Mouse (Mus musculus): ENCODE measurements around the gene Glp2r. TPM values are rescaled to one million over a fixed set of nuclear protein-coding genes. Genes with fewer than 3 reads are reported as not detected.

The Glp2r gene
- polyA plus RNA-seq, 1 experiment from 2014 or later, result not detected

- Histone ChIP-seq H3K9ac (ENCODE audit: low read depth, low read length) (no peak overlapping the region), H3K36me3 (ENCODE audit: insufficient read depth, low read length) (no peaks in the 10 kb centered on the region), H3K9me3 (replicated peaks; ENCODE audit: low read length) (no peaks in the 10 kb centered on the region), H3K4me3 (replicated peaks; ENCODE audit: low read depth, low read length) (no peak overlapping the region), H3K4me1 (replicated peaks; ENCODE audit: insufficient read depth, low read length) (peaks cover 1% of the 10 kb centered on the region; the same call in 1 of the 2 replicates), H3K4me2 (ENCODE audit: low read length) (no peak overlapping the region), H3K27me3 (ENCODE audit: insufficient read depth, low read length) (no peaks in the 10 kb centered on the region), H3K27ac (no peak overlapping the region)
- peak; percentile 49; the same call in 1 of the 2 replicates for ATAC-seq (replicated peaks; ENCODE audit: low FRiP score, low read depth)
- peak; percentile 94 for TF ChIP-seq CTCF (IDR thresholded peaks at IDR 0.05; ENCODE audit: low read depth)
- DNase-seq (ENCODE audit: low spot score), result peak; percentile 79
- 33% methylated on average over 5 of the region's 5 CpGs for WGBS
These were observed 123.2 kb downstream of the Glp2r start for GRCm38 (mm10) chr11:67647745-67648144.

- H3K9ac ChIP-seq (ENCODE audit: low read depth, low read length), result no peak overlapping the region
- H3K4me1 ChIP-seq (replicated peaks; ENCODE audit: insufficient read depth, low read length), result no peaks in the 10 kb centered on the region
- H3K27me3 ChIP-seq (ENCODE audit: insufficient read depth, low read length), result no peaks in the 10 kb centered on the region
- H3K36me3 ChIP-seq (ENCODE audit: insufficient read depth, low read length), result no peaks in the 10 kb centered on the region
- WGBS, result 74% methylated on average over 6 of the region's 6 CpGs
- peak; percentile 7; the same call in 1 of the 2 replicates for TF ChIP-seq CTCF (IDR thresholded peaks at IDR 0.05; ENCODE audit: low read depth)
- DNase-seq (ENCODE audit: low spot score) (peak; percentile 31), ATAC-seq (replicated peaks; ENCODE audit: low FRiP score, low read depth) (no peak)
- H3K4me3 ChIP-seq (replicated peaks; ENCODE audit: low read depth, low read length), result no peak overlapping the region
- H3K9me3 ChIP-seq (replicated peaks; ENCODE audit: low read length), result no peaks in the 10 kb centered on the region
- no peak overlapping the region for H3K4me2 ChIP-seq (ENCODE audit: low read length)
- H3K27ac ChIP-seq, result no peak overlapping the region
These were observed 126.3 kb downstream of the Glp2r start for GRCm38 (mm10) chr11:67644632-67645149.

- 79% methylated on average over 3 of the region's 3 CpGs for WGBS
- Histone ChIP-seq H3K27me3 (ENCODE audit: insufficient read depth, low read length) (no peaks in the 10 kb centered on the region), H3K36me3 (ENCODE audit: insufficient read depth, low read length) (no peaks in the 10 kb centered on the region), H3K4me1 (replicated peaks; ENCODE audit: insufficient read depth, low read length) (no peaks in the 10 kb centered on the region), H3K9ac (ENCODE audit: low read depth, low read length) (no peak overlapping the region), H3K27ac (no peak overlapping the region), H3K4me2 (ENCODE audit: low read length) (no peak overlapping the region), H3K4me3 (replicated peaks; ENCODE audit: low read depth, low read length) (no peak overlapping the region), H3K9me3 (replicated peaks; ENCODE audit: low read length) (no peaks in the 10 kb centered on the region)
- ATAC-seq (replicated peaks; ENCODE audit: low FRiP score, low read depth) (no peak), DNase-seq (ENCODE audit: low spot score) (no peak)
- no peak for TF ChIP-seq CTCF (IDR thresholded peaks at IDR 0.05; ENCODE audit: low read depth)
These were observed 127.5 kb downstream of the Glp2r start for GRCm38 (mm10) chr11:67643465-67643864.

GRCm38 (mm10) chr11:67642835-67643234 lies 128.1 kb downstream of the Glp2r start:
- ATAC-seq (replicated peaks; ENCODE audit: low FRiP score, low read depth) (no peak), DNase-seq (ENCODE audit: low spot score) (no peak)
- no peaks in the 10 kb centered on the region for H3K27me3 ChIP-seq (ENCODE audit: insufficient read depth, low read length)
- H3K4me1 ChIP-seq (replicated peaks; ENCODE audit: insufficient read depth, low read length), result no peaks in the 10 kb centered on the region
- TF ChIP-seq CTCF (IDR thresholded peaks at IDR 0.05; ENCODE audit: low read depth), result no peak
- WGBS, result 80% methylated on average over 5 of the region's 5 CpGs
- no peaks in the 10 kb centered on the region for H3K36me3 ChIP-seq (ENCODE audit: insufficient read depth, low read length)
- H3K9me3 ChIP-seq (replicated peaks; ENCODE audit: low read length), result no peaks in the 10 kb centered on the region
- H3K27ac ChIP-seq, result no peak overlapping the region
- H3K4me3 ChIP-seq (replicated peaks; ENCODE audit: low read depth, low read length), result no peak overlapping the region
- H3K4me2 ChIP-seq (ENCODE audit: low read length), result no peak overlapping the region
- H3K9ac ChIP-seq (ENCODE audit: low read depth, low read length), result no peak overlapping the region

- no peaks in the 10 kb centered on the region for H3K4me1 ChIP-seq (replicated peaks; ENCODE audit: insufficient read depth, low read length)
- H3K27ac ChIP-seq, result no peak overlapping the region
- no peak overlapping the region for H3K9ac ChIP-seq (ENCODE audit: low read depth, low read length)
- no peak overlapping the region for H3K4me2 ChIP-seq (ENCODE audit: low read length)
- H3K9me3 ChIP-seq (replicated peaks; ENCODE audit: low read length), result no peaks in the 10 kb centered on the region
- no peaks in the 10 kb centered on the region for H3K36me3 ChIP-seq (ENCODE audit: insufficient read depth, low read length)
- H3K4me3 ChIP-seq (replicated peaks; ENCODE audit: low read depth, low read length), result no peak overlapping the region
- ATAC-seq (replicated peaks; ENCODE audit: low FRiP score, low read depth) (no peak), DNase-seq (ENCODE audit: low spot score) (no peak)
- H3K27me3 ChIP-seq (ENCODE audit: insufficient read depth, low read length), result no peaks in the 10 kb centered on the region
- no peak for TF ChIP-seq CTCF (IDR thresholded peaks at IDR 0.05; ENCODE audit: low read depth)
- 87% methylated on average over 8 of the region's 8 CpGs for WGBS
These were observed 128.5 kb downstream of the Glp2r start for GRCm38 (mm10) chr11:67642421-67642820.

GRCm38 (mm10) chr11:67640299-67640698 lies 130.7 kb downstream of the Glp2r start:
- WGBS, result 87% methylated on average over 6 of the region's 6 CpGs
- no peak overlapping the region for H3K27ac ChIP-seq
- H3K27me3 ChIP-seq (ENCODE audit: insufficient read depth, low read length), result no peaks in the 10 kb centered on the region
- no peak overlapping the region for H3K9ac ChIP-seq (ENCODE audit: low read depth, low read length)
- TF ChIP-seq CTCF (IDR thresholded peaks at IDR 0.05; ENCODE audit: low read depth), result no peak
- no peak overlapping the region for H3K4me3 ChIP-seq (replicated peaks; ENCODE audit: low read depth, low read length)
- H3K4me1 ChIP-seq (replicated peaks; ENCODE audit: insufficient read depth, low read length), result no peaks in the 10 kb centered on the region
- DNase-seq (ENCODE audit: low spot score) (no peak), ATAC-seq (replicated peaks; ENCODE audit: low FRiP score, low read depth) (no peak)
- H3K36me3 ChIP-seq (ENCODE audit: insufficient read depth, low read length), result no peaks in the 10 kb centered on the region
- no peak overlapping the region for H3K4me2 ChIP-seq (ENCODE audit: low read length)
- no peaks in the 10 kb centered on the region for H3K9me3 ChIP-seq (replicated peaks; ENCODE audit: low read length)

- Histone ChIP-seq H3K4me2 (ENCODE audit: low read length) (no peak overlapping the region), H3K9me3 (replicated peaks; ENCODE audit: low read length) (no peaks in the 10 kb centered on the region), H3K36me3 (ENCODE audit: insufficient read depth, low read length) (no peaks in the 10 kb centered on the region), H3K9ac (ENCODE audit: low read depth, low read length) (no peak overlapping the region), H3K4me1 (replicated peaks; ENCODE audit: insufficient read depth, low read length) (no peaks in the 10 kb centered on the region), H3K4me3 (replicated peaks; ENCODE audit: low read depth, low read length) (no peak overlapping the region), H3K27me3 (ENCODE audit: insufficient read depth, low read length) (no peaks in the 10 kb centered on the region), H3K27ac (no peak overlapping the region)
- ATAC-seq (replicated peaks; ENCODE audit: low FRiP score, low read depth) (no peak), DNase-seq (ENCODE audit: low spot score) (no peak)
- TF ChIP-seq CTCF (IDR thresholded peaks at IDR 0.05; ENCODE audit: low read depth), result no peak
- WGBS, result 82% methylated on average over 3 of the region's 3 CpGs
These were observed 132.6 kb downstream of the Glp2r start for GRCm38 (mm10) chr11:67638401-67638800.

Data from kidney, postnatal 0 days (tissue).